Mouse (Mus musculus) forebrain, embryonic 12.5 days (tissue): ENCODE measurements around the gene Fcgbp. TPM values are rescaled to one million over a fixed set of nuclear protein-coding genes. Genes with fewer than 3 reads are reported as not detected.

Source experiments
- ATAC-seq: fragments of 200-750 bp; cut with Nextera tagmentation; 2 replicates; pipeline ENCODE4 v1.8.0; 2017; ENCODE audit warnings: moderate TSS enrichment; ENCODE audit not compliant: low FRiP score
- H3K27ac ChIP-seq: fragments of 300-500 bp; sonication (generic); 2 replicates; pipeline ENCODE4 v1.5.1; 2016; ENCODE audit warnings: mild to moderate bottlenecking
- H3K27me3 ChIP-seq: fragments of 300-500 bp; sonication (generic); 2 replicates; pipeline ENCODE4 v1.6.1; 2016; ENCODE audit warnings: mild to moderate bottlenecking
- H3K36me3 ChIP-seq: fragments of 300-500 bp; sonication (generic); replicated peaks from 2 replicates; pipeline ENCODE4 v1.6.1; 2016; ENCODE audit warnings: mild to moderate bottlenecking
- H3K4me1 ChIP-seq: fragments of 300-500 bp; sonication (generic); 2 replicates; pipeline ENCODE4 v1.6.1; 2016
- H3K4me2 ChIP-seq: fragments of 300-500 bp; sonication (generic); 2 replicates; pipeline ENCODE4 v1.6.1; 2016; ENCODE audit warnings: mild to moderate bottlenecking, moderate library complexity
- H3K4me3 ChIP-seq: fragments of 300-500 bp; sonication (generic); replicated peaks from 2 replicates; pipeline ENCODE4 v1.5.1; 2016; ENCODE audit warnings: mild to moderate bottlenecking
- H3K9ac ChIP-seq: fragments of 300-500 bp; sonication (generic); 2 replicates; pipeline ENCODE4 v1.6.1; 2016; ENCODE audit warnings: mild to moderate bottlenecking
- H3K9me3 ChIP-seq: fragments of 300-500 bp; sonication (generic); 2 replicates; pipeline ENCODE4 v1.6.1; 2016
- WGBS: fragments of 180-500 bp; shearing (Covaris S2); methylation state at CpG from one replicate; pipeline ENCODE4 v1.1.7; 2016; 5-methylcytosine and 5-hydroxymethylcytosine counted together
- polyA plus RNA-seq: library from polyadenylated mRNA; unstranded; fragments of >200 nt; fragmentation: Nextera tagmentation; extraction: Ambion mirVana; gene quantifications from 2 replicates; pipeline ENCODE4 v1.2.1, GENCODE M21; 2016

Fcgbp gene
- polyA plus RNA-seq, 1 experiment from 2014 or later, result 0.20 TPM

- Histone ChIP-seq H3K4me1 (no peaks in the 10 kb centered on the region), H3K36me3 (no peaks in the 10 kb centered on the region), H3K27me3 (no peaks in the 10 kb centered on the region), H3K9me3 (no peaks in the 10 kb centered on the region), H3K27ac (no peak overlapping the region), H3K4me2 (no peak overlapping the region), H3K9ac (no peak overlapping the region), H3K4me3 (no peak overlapping the region)
- no peak for ATAC-seq
- WGBS, result 76% methylated on average over 6 of the region's 6 CpGs
These were observed 88.3 kb downstream of the Fcgbp start for GRCm38 (mm10) chr7:28159292-28159691.

GRCm38 (mm10) chr7:28159893-28160292 lies 88.9 kb downstream of the Fcgbp start:
- ATAC-seq, result no peak
- H3K27me3 ChIP-seq, result no peaks in the 10 kb centered on the region
- H3K9me3 ChIP-seq, result no peaks in the 10 kb centered on the region
- H3K4me2 ChIP-seq, result no peak overlapping the region
- no peaks in the 10 kb centered on the region for H3K4me1 ChIP-seq
- no peak overlapping the region for H3K9ac ChIP-seq
- WGBS, result 84% methylated on average over 3 of the region's 3 CpGs
- H3K27ac ChIP-seq, result no peak overlapping the region
- H3K36me3 ChIP-seq, result no peaks in the 10 kb centered on the region
- H3K4me3 ChIP-seq, result no peak overlapping the region

- H3K27me3 ChIP-seq, result no peaks in the 10 kb centered on the region
- H3K9ac ChIP-seq, result no peak overlapping the region
- H3K4me1 ChIP-seq, result no peaks in the 10 kb centered on the region
- H3K4me2 ChIP-seq, result no peak overlapping the region
- H3K36me3 ChIP-seq, result no peaks in the 10 kb centered on the region
- H3K4me3 ChIP-seq, result no peak overlapping the region
- 60% methylated on average over 9 of the region's 9 CpGs for WGBS
- H3K27ac ChIP-seq, result no peak overlapping the region
- peaks cover 6% of the 10 kb centered on the region; the same call in 1 of the 2 replicates for H3K9me3 ChIP-seq
- no peak for ATAC-seq
These were observed 90.2 kb downstream of the Fcgbp start for GRCm38 (mm10) chr7:28161163-28161749.

GRCm38 (mm10) chr7:28165406-28165805 lies 94.4 kb downstream of the Fcgbp start:
- peaks cover 18% of the 10 kb centered on the region for H3K4me1 ChIP-seq
- H3K9ac ChIP-seq, result no peak overlapping the region
- no peak overlapping the region for H3K27ac ChIP-seq
- H3K27me3 ChIP-seq, result no peaks in the 10 kb centered on the region
- 79% methylated on average over 6 of the region's 6 CpGs for WGBS
- ATAC-seq, result no peak
- H3K4me3 ChIP-seq, result no peak overlapping the region
- peaks cover 6% of the 10 kb centered on the region; the same call in 1 of the 2 replicates for H3K9me3 ChIP-seq
- H3K4me2 ChIP-seq, result no peak overlapping the region
- H3K36me3 ChIP-seq, result no peaks in the 10 kb centered on the region

GRCm38 (mm10) chr7:28168320-28169115 lies 97.5 kb downstream of the Fcgbp start:
- Histone ChIP-seq H3K9me3 (peaks cover 6% of the 10 kb centered on the region; the same call in 1 of the 2 replicates), H3K4me2 (peak overlapping the region; percentile 94), H3K27me3 (no peaks in the 10 kb centered on the region), H3K9ac (peak overlapping the region; percentile 85), H3K27ac (peak overlapping the region; percentile 83), H3K4me1 (peaks cover 32% of the 10 kb centered on the region), H3K4me3 (peak overlapping the region; percentile 87), H3K36me3 (no peaks in the 10 kb centered on the region)
- whole genome bisulfite sequencing, result 11% methylated on average over 9 of the region's 9 CpGs
- ATAC-seq, result no peak

GRCm38 (mm10) chr7:28169489-28170422 lies 98.7 kb downstream of the Fcgbp start, which contains the start of gene Fbl:
Fbl (plus strand) TSS chr7:28169710.
- H3K4me3 ChIP-seq, result peak within 1 kb of the TSS; percentile 87
- ATAC-seq, result peak; percentile 96
- H3K27ac ChIP-seq, result peak within 1 kb of the TSS; percentile 83
- no peaks in the 10 kb centered on the region for H3K27me3 ChIP-seq
- peaks cover 32% of the 10 kb centered on the region for H3K4me1 ChIP-seq
- WGBS, result under 1% methylated on average over 80 of the region's 80 CpGs
- H3K4me2 ChIP-seq, result peak within 1 kb of the TSS; percentile 94
- H3K36me3 ChIP-seq, result no peaks in the 10 kb centered on the region
- peaks cover 6% of the 10 kb centered on the region; the same call in 1 of the 2 replicates for H3K9me3 ChIP-seq
- peak within 1 kb of the TSS; percentile 85 for H3K9ac ChIP-seq

Other genes starting within 250 kb of the Fcgbp start
- 11.7 TPM in 2 replicates for gene Zfp59, start 232.6 kb upstream of the Fcgbp start, polyA plus RNA-seq
- 3.5 and 3.6 TPM in 2 replicates for gene Zfp607a, start 213.7 kb upstream of the Fcgbp start, polyA plus RNA-seq
- gene Zfp974, start 141.8 kb upstream of the Fcgbp start, polyA plus RNA-seq, result 15.4 and 15.9 TPM in 2 replicates
- 23.7 and 26.1 TPM in 2 replicates for gene Zfp780b, start 92.1 kb upstream of the Fcgbp start, polyA plus RNA-seq
- 7.4 and 7.7 TPM in 2 replicates for gene Zfp850, start 57.1 kb upstream of the Fcgbp start, polyA plus RNA-seq
- gene Psmc4, start 21.1 kb upstream of the Fcgbp start, polyA plus RNA-seq, result 374 and 379 TPM in 2 replicates
- gene 9530053A07Rik, start 58.2 kb downstream of the Fcgbp start, polyA plus RNA-seq, result 0.12 and 0.17 TPM in 2 replicates
- 147 and 151 TPM in 2 replicates for gene Fbl, start 98.5 kb downstream of the Fcgbp start, polyA plus RNA-seq
- 16.9 and 17.4 TPM in 2 replicates for gene Dyrk1b, start 108.2 kb downstream of the Fcgbp start, polyA plus RNA-seq
- 3.8 and 7.1 TPM in 2 replicates for gene Eid2, start 196.6 kb downstream of the Fcgbp start, polyA plus RNA-seq
- 24.1 and 27.8 TPM in 2 replicates for gene Eid2b, start 206.5 kb downstream of the Fcgbp start, polyA plus RNA-seq
- gene Selenov, start 219.9 kb downstream of the Fcgbp start, polyA plus RNA-seq, result 0.41 and 0.94 TPM in 2 replicates
- 42.9 and 43.5 TPM in 2 replicates for gene Dll3, start 231.0 kb downstream of the Fcgbp start, polyA plus RNA-seq
- 189 and 196 TPM in 2 replicates for gene Timm50, start 240.8 kb downstream of the Fcgbp start, polyA plus RNA-seq